Mouse (Mus musculus) liver, embryonic 15.5 days (tissue): ENCODE measurements around the gene Vmac. TPM values are rescaled to one million over a fixed set of nuclear protein-coding genes. Genes with fewer than 3 reads are reported as not detected.
A peak's percentile ranks its signal among the peaks of the same experiment; 100 is the strongest.

Experiments
- ATAC-seq: fragments of 200-750 bp; cut with Nextera tagmentation; 2 replicates; pipeline ENCODE4 v1.8.0; 2017; ENCODE audit warnings: moderate number of reproducible peaks, mild to moderate bottlenecking, moderate library complexity; ENCODE audit not compliant: insufficient read depth
- H3K27ac ChIP-seq: fragments of 300-500 bp; sonication (generic); replicated peaks from 2 replicates; pipeline ENCODE4 v1.5.1; 2015; ENCODE audit warnings: mild to moderate bottlenecking, inconsistent platforms
- H3K27me3 ChIP-seq: fragments of 300-500 bp; sonication (generic); 2 replicates; pipeline ENCODE4 v1.6.1; 2015; ENCODE audit warnings: mild to moderate bottlenecking, inconsistent platforms
- H3K36me3 ChIP-seq: fragments of 300-500 bp; sonication (generic); replicated peaks from 2 replicates; pipeline ENCODE4 v1.6.1; 2015; ENCODE audit warnings: moderate library complexity, mild to moderate bottlenecking, inconsistent platforms
- H3K4me1 ChIP-seq: fragments of 300-500 bp; sonication (generic); replicated peaks from 2 replicates; pipeline ENCODE4 v1.6.1; 2015; ENCODE audit warnings: inconsistent platforms
- H3K4me2 ChIP-seq: fragments of 300-500 bp; sonication (generic); 2 replicates; pipeline ENCODE4 v1.6.1; 2015; ENCODE audit warnings: moderate library complexity, mild to moderate bottlenecking, inconsistent platforms
- H3K4me3 ChIP-seq: fragments of 300-500 bp; sonication (generic); replicated peaks from 2 replicates; pipeline ENCODE4 v1.5.1; 2015; ENCODE audit warnings: mild to moderate bottlenecking, inconsistent platforms
- H3K9ac ChIP-seq: fragments of 300-500 bp; sonication (generic); 2 replicates; pipeline ENCODE4 v1.6.1; 2015; ENCODE audit warnings: moderate library complexity, mild to moderate bottlenecking, inconsistent platforms
- H3K9me3 ChIP-seq: fragments of 300-500 bp; sonication (generic); replicated peaks from 2 replicates; pipeline ENCODE4 v1.6.1; 2016; ENCODE audit warnings: inconsistent platforms
- WGBS: fragments of 180-500 bp; shearing (Covaris S2); methylation state at CpG from one replicate; pipeline ENCODE4 v1.1.7; 2015; ENCODE audit warnings: mixed read lengths; ENCODE audit not compliant: insufficient replicate concordance; 5-methylcytosine and 5-hydroxymethylcytosine counted together
- polyA plus RNA-seq: library from polyadenylated mRNA; unstranded; fragments of >200 nt; fragmentation: Nextera tagmentation; extraction: Ambion mirVana; gene quantifications from 2 replicates; pipeline ENCODE4 v1.2.1, GENCODE M21; 2015

The Vmac gene
- polyA plus RNA-seq, 1 experiment from 2014 or later = 2.4 TPM

- Histone ChIP-seq H3K36me3 (peaks cover 85% of the 10 kb centered on the region), H3K9ac (no peak overlapping the region), H3K27me3 (no peaks in the 10 kb centered on the region), H3K4me1 (peaks cover 4% of the 10 kb centered on the region; the same call in 1 of the 2 replicates), H3K9me3 (no peaks in the 10 kb centered on the region), H3K4me3 (no peak overlapping the region), H3K4me2 (no peak overlapping the region), H3K27ac (no peak overlapping the region)
- ATAC-seq = no peak
- WGBS = 87% methylated on average over 3 of the region's 3 CpGs
These were observed 8.1 kb downstream of the Vmac start for GRCm38 (mm10) chr17:56709708-56710107.

GRCm38 (mm10) chr17:56708692-56709091, 9.1 kb downstream of the Vmac start:
- WGBS = 81% methylated on average over 4 of the region's 4 CpGs
- Histone ChIP-seq H3K4me1 (peaks cover 4% of the 10 kb centered on the region; the same call in 1 of the 2 replicates), H3K4me2 (no peak overlapping the region), H3K9ac (no peak overlapping the region), H3K4me3 (no peak overlapping the region), H3K27ac (no peak overlapping the region), H3K9me3 (no peaks in the 10 kb centered on the region), H3K36me3 (peaks cover 94% of the 10 kb centered on the region), H3K27me3 (no peaks in the 10 kb centered on the region)
- ATAC-seq = no peak

GRCm38 (mm10) chr17:56706515-56706914, 11.3 kb downstream of the Vmac start:
- H3K4me1 ChIP-seq = peaks cover 4% of the 10 kb centered on the region; the same call in 1 of the 2 replicates
- no peak overlapping the region for H3K4me2 ChIP-seq
- no peaks in the 10 kb centered on the region for H3K9me3 ChIP-seq
- H3K9ac ChIP-seq = no peak overlapping the region
- peak; percentile 45; the same call in 1 of the 2 replicates for ATAC-seq
- no peaks in the 10 kb centered on the region for H3K27me3 ChIP-seq
- 84% methylated on average over 1 of the region's 1 CpGs for WGBS
- no peak overlapping the region for H3K4me3 ChIP-seq
- H3K36me3 ChIP-seq = peaks cover 97% of the 10 kb centered on the region
- H3K27ac ChIP-seq = no peak overlapping the region

GRCm38 (mm10) chr17:56703038-56703437, 14.8 kb downstream of the Vmac start:
- no peak for ATAC-seq
- 77% methylated on average over 4 of the region's 4 CpGs for WGBS
- no peaks in the 10 kb centered on the region for H3K27me3 ChIP-seq
- no peak overlapping the region for H3K4me3 ChIP-seq
- H3K4me1 ChIP-seq = peaks cover 4% of the 10 kb centered on the region; the same call in 1 of the 2 replicates
- H3K9ac ChIP-seq = no peak overlapping the region
- H3K27ac ChIP-seq = no peak overlapping the region
- H3K4me2 ChIP-seq = no peak overlapping the region
- no peaks in the 10 kb centered on the region for H3K9me3 ChIP-seq
- H3K36me3 ChIP-seq = peaks cover 97% of the 10 kb centered on the region

GRCm38 (mm10) chr17:56700451-56700850, 17.4 kb downstream of the Vmac start:
- Histone ChIP-seq H3K9ac (no peak overlapping the region), H3K4me2 (no peak overlapping the region), H3K36me3 (peaks cover 97% of the 10 kb centered on the region), H3K9me3 (no peaks in the 10 kb centered on the region), H3K27ac (no peak overlapping the region), H3K27me3 (no peaks in the 10 kb centered on the region), H3K4me3 (no peak overlapping the region), H3K4me1 (no peaks in the 10 kb centered on the region)
- WGBS = 87% methylated on average over 2 of the region's 2 CpGs
- ATAC-seq = no peak

GRCm38 (mm10) chr17:56693851-56694310, 23.9 kb downstream of the Vmac start:
- Histone ChIP-seq H3K9ac (no peak overlapping the region), H3K4me3 (no peak overlapping the region), H3K27ac (no peak overlapping the region), H3K4me2 (no peak overlapping the region), H3K9me3 (no peaks in the 10 kb centered on the region), H3K36me3 (peaks cover 100% of the 10 kb centered on the region), H3K27me3 (no peaks in the 10 kb centered on the region), H3K4me1 (peaks cover 11% of the 10 kb centered on the region)
- no peak for ATAC-seq
- WGBS = 83% methylated on average over 6 of the region's 6 CpGs

DNA sequence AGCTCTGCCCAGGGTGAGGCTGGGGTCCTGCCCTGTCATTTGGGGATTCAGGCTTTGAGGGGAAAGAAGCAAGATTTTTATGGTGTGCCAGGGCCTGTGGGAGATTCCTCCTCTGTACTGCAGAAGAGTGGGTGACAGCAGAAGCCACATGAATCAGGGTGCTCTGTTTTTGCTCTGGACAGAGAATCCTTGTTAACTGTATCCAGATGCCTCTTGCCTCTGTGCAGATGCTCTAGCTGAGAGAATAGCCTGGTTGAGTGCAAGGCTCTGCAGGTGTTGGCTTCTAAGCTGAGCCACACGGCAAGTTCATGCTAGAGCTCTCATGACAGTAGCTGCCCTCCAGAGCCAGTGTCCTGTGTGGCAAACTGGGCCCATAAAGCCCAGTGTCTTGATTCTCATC, 24.4 kb downstream of the Vmac start:
- ATAC-seq = no peak
- Histone ChIP-seq H3K9ac (no peak overlapping the region), H3K27ac (no peak overlapping the region), H3K36me3 (peaks cover 100% of the 10 kb centered on the region), H3K4me1 (peaks cover 16% of the 10 kb centered on the region), H3K27me3 (no peaks in the 10 kb centered on the region), H3K4me2 (no peak overlapping the region), H3K9me3 (no peaks in the 10 kb centered on the region), H3K4me3 (no peak overlapping the region)
- 80% methylated on average over 1 of the region's 1 CpGs for WGBS

DNA sequence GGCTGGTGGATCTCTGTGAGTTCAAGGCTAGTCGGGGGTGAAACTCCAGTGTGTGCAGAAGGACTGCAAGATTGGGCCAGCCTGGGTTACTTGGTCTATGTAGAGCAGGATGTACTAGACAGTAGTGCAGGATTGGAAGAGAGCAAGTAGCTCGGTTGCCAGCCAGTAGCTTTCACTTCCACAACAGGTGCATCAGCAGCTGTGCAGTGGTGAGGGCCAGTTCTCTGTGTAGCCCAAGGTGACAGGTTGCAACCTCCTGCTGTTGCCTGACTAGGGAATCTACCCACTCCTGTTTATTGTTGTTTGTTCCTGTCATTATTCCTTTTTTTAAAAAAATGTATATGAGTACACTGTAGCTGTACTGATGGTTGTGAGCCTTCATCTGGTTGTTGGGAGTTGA, 29.1 kb downstream of the Vmac start:
- Histone ChIP-seq H3K4me1 (peaks cover 62% of the 10 kb centered on the region), H3K27me3 (no peaks in the 10 kb centered on the region), H3K27ac (peak overlapping the region; percentile 77), H3K9me3 (no peaks in the 10 kb centered on the region), H3K9ac (no peak overlapping the region), H3K4me2 (peak overlapping the region; percentile 51; the same call in 1 of the 2 replicates), H3K4me3 (no peak overlapping the region), H3K36me3 (peaks cover 99% of the 10 kb centered on the region)
- WGBS = 61% methylated on average over 2 of the region's 2 CpGs
- no peak for ATAC-seq

DNA sequence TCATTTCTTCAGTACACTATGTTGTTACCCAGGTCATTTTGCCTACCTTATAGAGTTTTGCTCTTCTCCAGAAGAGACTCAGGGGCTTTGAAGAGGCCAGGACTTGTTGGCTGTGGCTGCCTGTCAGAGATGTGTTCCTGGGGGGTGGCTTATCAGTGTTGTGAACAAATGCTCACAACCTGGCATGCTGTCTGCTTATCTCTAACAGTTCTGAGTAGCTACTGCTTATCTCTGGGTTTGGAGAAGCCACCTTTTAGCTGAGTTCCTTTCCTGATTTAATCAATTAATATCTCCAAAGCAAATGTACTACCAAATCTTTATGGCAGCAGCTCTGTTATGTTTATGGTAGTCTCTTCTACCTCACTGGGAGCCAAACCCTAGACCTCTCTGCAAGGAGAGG, 29.8 kb downstream of the Vmac start:
- ATAC-seq = peak; percentile 90
- H3K4me2 ChIP-seq = peak overlapping the region; percentile 51
- no peaks in the 10 kb centered on the region for H3K27me3 ChIP-seq
- peaks cover 66% of the 10 kb centered on the region for H3K4me1 ChIP-seq
- peaks cover 98% of the 10 kb centered on the region for H3K36me3 ChIP-seq
- no peaks in the 10 kb centered on the region for H3K9me3 ChIP-seq
- no peak overlapping the region for H3K4me3 ChIP-seq
- peak overlapping the region; percentile 77 for H3K27ac ChIP-seq
- 0 out of 2 replicates have a peak overlapping the region, but pooled peaks have one; percentile 3 for H3K9ac ChIP-seq

GRCm38 (mm10) chr17:56686801-56687200, 31.0 kb downstream of the Vmac start:
- H3K9me3 ChIP-seq = no peaks in the 10 kb centered on the region
- H3K27ac ChIP-seq = peak overlapping the region; percentile 77
- WGBS = 89% methylated on average over 4 of the region's 4 CpGs
- no peak overlapping the region for H3K4me3 ChIP-seq
- H3K9ac ChIP-seq = no peak overlapping the region
- H3K27me3 ChIP-seq = no peaks in the 10 kb centered on the region
- no peak overlapping the region for H3K4me2 ChIP-seq
- peaks cover 78% of the 10 kb centered on the region for H3K4me1 ChIP-seq
- peaks cover 98% of the 10 kb centered on the region for H3K36me3 ChIP-seq
- ATAC-seq = no peak

DNA sequence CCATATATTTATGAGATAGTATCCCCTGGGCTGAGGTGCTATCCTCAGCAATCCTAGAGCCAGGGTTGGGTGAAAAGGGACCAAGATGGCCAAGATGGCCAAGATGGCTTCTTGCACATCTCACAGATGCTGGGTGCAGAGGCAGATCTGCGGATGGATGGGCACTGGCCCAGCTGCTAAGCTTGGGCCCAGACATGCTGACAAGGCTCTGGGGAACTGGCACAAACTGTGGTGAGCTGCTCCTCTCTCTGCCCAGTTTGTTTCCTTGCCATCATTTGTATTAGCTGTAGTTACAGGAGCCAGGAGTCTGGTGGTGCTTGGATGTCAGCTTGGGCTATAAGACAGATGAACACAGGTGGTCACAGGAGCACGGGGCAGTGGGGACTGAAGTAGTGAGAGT, 33.2 kb downstream of the Vmac start:
- no peak for ATAC-seq
- Histone ChIP-seq H3K27me3 (no peaks in the 10 kb centered on the region), H3K36me3 (peaks cover 98% of the 10 kb centered on the region), H3K9me3 (no peaks in the 10 kb centered on the region), H3K27ac (no peak overlapping the region), H3K4me3 (no peak overlapping the region), H3K4me1 (peaks cover 94% of the 10 kb centered on the region), H3K4me2 (no peak overlapping the region), H3K9ac (no peak overlapping the region)
- WGBS = 88% methylated on average over 2 of the region's 2 CpGs

DNA sequence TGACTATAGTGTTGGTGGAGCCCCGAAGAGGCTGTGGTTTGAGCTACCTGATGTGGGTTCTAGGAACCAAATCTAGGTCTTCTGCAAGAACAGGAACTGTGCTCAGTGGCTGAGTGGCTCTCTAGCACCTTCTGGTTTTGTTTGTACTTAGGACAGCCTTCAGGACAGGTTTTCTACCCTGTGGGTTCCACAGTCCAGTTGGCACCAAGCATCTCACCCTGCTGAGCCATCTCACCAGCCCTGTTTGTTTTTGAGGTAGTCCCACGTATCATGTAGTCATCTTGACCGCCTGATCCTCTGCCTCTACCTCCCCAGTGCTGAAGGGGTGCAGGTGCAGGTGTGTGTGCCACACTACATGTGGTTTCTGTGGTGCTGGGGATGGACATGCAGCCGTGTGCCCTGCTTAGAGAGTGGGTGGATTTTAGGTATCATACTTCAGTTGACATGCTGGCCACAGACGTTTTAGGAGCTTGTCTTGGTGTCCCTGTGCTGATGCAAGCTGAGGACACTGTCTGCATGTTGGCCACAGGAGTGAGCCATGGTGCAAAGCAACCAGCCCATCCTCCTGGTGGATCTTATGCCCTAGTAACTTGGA, 34.2 kb downstream of the Vmac start:
- no peak for ATAC-seq
- no peak overlapping the region for H3K9ac ChIP-seq
- no peak overlapping the region for H3K4me2 ChIP-seq
- peaks cover 97% of the 10 kb centered on the region for H3K36me3 ChIP-seq
- H3K27ac ChIP-seq = peak overlapping the region; percentile 48; the same call in 1 of the 2 replicates
- peaks cover 94% of the 10 kb centered on the region for H3K4me1 ChIP-seq
- no peaks in the 10 kb centered on the region for H3K27me3 ChIP-seq
- WGBS = 80% methylated on average over 5 of the region's 5 CpGs
- H3K9me3 ChIP-seq = no peaks in the 10 kb centered on the region
- no peak overlapping the region for H3K4me3 ChIP-seq
